Mouse (Mus musculus): ENCODE data around the gene Plin4.
"Not testable (repeated sequence)": the region's sequence is repeated elsewhere in the genome, so short reads cannot be mapped to it uniquely, and the experiment has no call there.

Gene Plin4

GRCm38 (mm10) chr17:56125276-56125630 is 15.7 kb upstream of the Plin4 start:
- no peak for DNase-seq

GRCm38 (mm10) chr17:56124377-56125275 is 15.0 kb upstream of the Plin4 start:
- peak in 1 of 2 experiments; percentile 35 for DNase-seq

- DNase-seq, result no peak
These were observed 14.2 kb upstream of the Plin4 start for GRCm38 (mm10) chr17:56123681-56124340.

GRCm38 (mm10) chr17:56123161-56123560 is 13.6 kb upstream of the Plin4 start:
- no peak for DNase-seq

GRCm38 (mm10) chr17:56121826-56122225 is 12.2 kb upstream of the Plin4 start, which contains the start of gene Lrg1:
Gene Lrg1, minus strand, starts transcription at chr17:56122001.
- DNase-seq, result no peak

GRCm38 (mm10) chr17:56119981-56120880 is 10.6 kb upstream of the Plin4 start:
- DNase-seq, result no peak

GRCm38 (mm10) chr17:56119431-56119830 is 9.8 kb upstream of the Plin4 start:
- no peak for DNase-seq

GRCm38 (mm10) chr17:56117251-56117710 is 7.7 kb upstream of the Plin4 start, which contains the start of gene Plin5:
Gene Plin5, minus strand, starts transcription at chr17:56117596.
- DNase-seq, result no peak

GRCm38 (mm10) chr17:56116193-56116592 is 6.6 kb upstream of the Plin4 start:
- DNase-seq, result no peak

GRCm38 (mm10) chr17:56112743-56113142 is 3.1 kb upstream of the Plin4 start:
- DNase-seq, result no peak

GRCm38 (mm10) chr17:56111864-56112263 is 2.3 kb upstream of the Plin4 start:
- peak; percentile 42 to 44 for DNase-seq

GRCm38 (mm10) chr17:56111021-56111420 is 1.4 kb upstream of the Plin4 start:
- no peak for DNase-seq

GRCm38 (mm10) chr17:56110571-56110970 is 968 bp upstream of the Plin4 start:
- DNase-seq, result no peak

GRCm38 (mm10) chr17:56108334-56109044 is 1.1 kb downstream of the Plin4 start:
- DNase-seq, result no peak

- no peak for DNase-seq
These were observed 1.9 kb downstream of the Plin4 start for GRCm38 (mm10) chr17:56107736-56108135.

- DNase-seq, result no peak
These were observed 2.6 kb downstream of the Plin4 start for GRCm38 (mm10) chr17:56106981-56107380.

GRCm38 (mm10) chr17:56106436-56106835 is 3.2 kb downstream of the Plin4 start:
- DNase-seq, result not testable (repeated sequence)

GRCm38 (mm10) chr17:56104821-56105220 is 4.8 kb downstream of the Plin4 start:
- DNase-seq, result not testable (repeated sequence)

- no peak for DNase-seq
These were observed 5.9 kb downstream of the Plin4 start for GRCm38 (mm10) chr17:56103465-56104285.

- no peak for DNase-seq
These were observed 6.7 kb downstream of the Plin4 start for GRCm38 (mm10) chr17:56102927-56103326.

GRCm38 (mm10) chr17:56102158-56102557 is 7.4 kb downstream of the Plin4 start:
- DNase-seq, result no peak

Data from thymus, postnatal 36 days (tissue).